ENCODE assay signal across 23 mouse cellular contexts in the genomic region with DNA sequence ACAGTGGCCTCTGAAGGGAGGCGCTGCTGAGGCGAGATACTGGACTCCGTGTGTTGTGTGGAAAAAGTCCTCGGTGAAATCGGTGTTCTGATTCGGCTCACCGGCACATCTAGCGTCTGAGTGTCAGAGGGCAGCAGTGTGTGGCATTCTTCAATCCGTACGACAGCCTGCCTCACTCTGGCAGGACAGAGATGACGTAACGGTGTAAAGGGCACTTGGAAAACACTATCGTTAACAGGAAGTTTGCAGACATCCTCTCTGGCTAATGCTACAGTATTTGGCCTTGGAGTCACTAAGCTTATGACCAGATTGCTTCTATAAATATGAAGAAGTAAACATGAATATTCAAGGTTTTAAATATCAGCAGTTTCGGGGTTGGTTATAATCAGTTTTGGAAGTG.
DNase-seq lines count a peak whose midpoint lies in the region; ATAC-seq and TF ChIP-seq lines count a peak whose summit lies in the region.
"Had no signal": no experiment of that assay in that cellular context is flagged by ENCODE, and none has a peak within 500 bp of the region (broad histone marks: within the 10 kb centered on the region; RNA-seq: fewer than 3 reads in every experiment).

No protein-coding gene starts in this region.

- H3K9me3 ChIP-seq in liver, embryonic 12.5 days (replicated peaks), result peaks cover 35% of the 10 kb centered on the region
- H3K9me3 ChIP-seq in megakaryocyte, embryonic 14.5 days, result peaks cover 84% of the 10 kb centered on the region

- no peak overlapping the region for H3K9ac ChIP-seq in heart, adult 2 months (ENCODE audit: low read depth, low read length)
- no peak overlapping the region for H3K9ac ChIP-seq in liver, adult 2 months (ENCODE audit: low read depth, low read length)
- H3K9ac ChIP-seq in liver, embryonic 12.5 days, result no peak overlapping the region
- H3K9ac ChIP-seq: embryonic facial prominence, embryonic 12.5 days; forebrain, embryonic 13.5 days; forebrain, embryonic 15.5 days had no signal

- no peak for TF ChIP-seq CTCF in heart, adult 2 months (IDR thresholded peaks at IDR 0.05)
- no peak for TF ChIP-seq CTCF in liver, adult 2 months (IDR thresholded peaks at IDR 0.05; ENCODE audit: low read depth, low read length)

- 80% methylated on average over 14 of the region's 14 CpGs for WGBS in heart, adult 2 months
- 31% methylated on average over 14 of the region's 14 CpGs for WGBS in liver, adult 2 months
- WGBS in liver, embryonic 12.5 days (ENCODE audit: insufficient replicate concordance), result 82% methylated on average over 14 of the region's 14 CpGs

- H3K36me3 ChIP-seq in heart, adult 2 months (ENCODE audit: control insufficient read depth, insufficient read depth, low read length), result no peaks in the 10 kb centered on the region
- no peaks in the 10 kb centered on the region for H3K36me3 ChIP-seq in liver, adult 2 months (ENCODE audit: control insufficient read depth, insufficient read depth, low read length)
- no peaks in the 10 kb centered on the region for H3K36me3 ChIP-seq in liver, embryonic 12.5 days
- H3K36me3 ChIP-seq in megakaryocyte, embryonic 14.5 days (replicated peaks; ENCODE audit: low read length), result no peaks in the 10 kb centered on the region
- H3K36me3 ChIP-seq: embryonic facial prominence, embryonic 10.5 days; embryonic facial prominence, embryonic 12.5 days; forebrain, embryonic 15.5 days; G1E had no signal

- peak; percentile 40 for DNase-seq in heart, adult 11 months
- DNase-seq in heart, adult 2 months, result no peak
- DNase-seq in liver, adult 2 months (ENCODE audit: extremely low read depth, low read depth, low spot score), result peak; percentile 91
- DNase-seq: adrenal gland, adult 8-10 months; adrenal gland, postnatal 14 days; B cell, adult 2 months; cerebellum, adult 11-12 months; cerebellum, adult 2 months; cerebellum, adult 9-10 months; cerebellum, postnatal 10 days; cerebellum, postnatal 25 days had no signal

- no peak for TF ChIP-seq POLR2A in heart, adult 2 months (IDR thresholded peaks at IDR 0.05; ENCODE audit: insufficient read depth, low read depth, low read length)
- no peak for TF ChIP-seq POLR2A in liver, adult 2 months (IDR thresholded peaks at IDR 0.05; ENCODE audit: extremely low read depth, insufficient read depth, low read length)

- H3K27me3 ChIP-seq in heart, adult 2 months (ENCODE audit: control insufficient read depth, insufficient read depth, low read length), result no peaks in the 10 kb centered on the region
- no peaks in the 10 kb centered on the region for H3K27me3 ChIP-seq in liver, adult 2 months (ENCODE audit: control insufficient read depth, insufficient read depth, low read length)
- no peaks in the 10 kb centered on the region for H3K27me3 ChIP-seq in liver, embryonic 12.5 days (replicated peaks)
- no peaks in the 10 kb centered on the region for H3K27me3 ChIP-seq in megakaryocyte, embryonic 14.5 days (replicated peaks)
- H3K27me3 ChIP-seq: CH12.LX; embryonic facial prominence, embryonic 12.5 days; forebrain, embryonic 13.5 days; forebrain, embryonic 15.5 days; Patski had no signal

- H3K4me1 ChIP-seq in heart, adult 2 months (ENCODE audit: control insufficient read depth, insufficient read depth, low read length), result no peaks in the 10 kb centered on the region
- H3K4me1 ChIP-seq in liver, adult 2 months (ENCODE audit: control insufficient read depth, insufficient read depth, low read length), result no peaks in the 10 kb centered on the region
- no peaks in the 10 kb centered on the region for H3K4me1 ChIP-seq in liver, embryonic 12.5 days
- H3K4me1 ChIP-seq in megakaryocyte, embryonic 14.5 days, result no peaks in the 10 kb centered on the region
- H3K4me1 ChIP-seq: forebrain, embryonic 15.5 days had no signal

- intact Hi-C loops in heart, adult 2 months (cut with DNase I), result no loop called here

- no peak overlapping the region for H3K27ac ChIP-seq in heart, adult 2 months
- no peak overlapping the region for H3K27ac ChIP-seq in liver, adult 2 months (replicated peaks; ENCODE audit: insufficient read depth, low read depth, low read length)
- no peak overlapping the region for H3K27ac ChIP-seq in liver, embryonic 12.5 days
- H3K27ac ChIP-seq: embryonic facial prominence, embryonic 10.5 days; embryonic facial prominence, embryonic 12.5 days; forebrain, embryonic 13.5 days; forebrain, embryonic 15.5 days had no signal

- no peaks in the 10 kb centered on the region for H3K79me2 ChIP-seq in heart, adult 2 months (replicated peaks; ENCODE audit: control insufficient read depth, insufficient read depth, low read length)
- H3K79me2 ChIP-seq in liver, adult 2 months (ENCODE audit: control insufficient read depth, insufficient read depth, low read length), result no peaks in the 10 kb centered on the region

- H3K4me2 ChIP-seq in liver, embryonic 12.5 days, result no peak overlapping the region
- H3K4me2 ChIP-seq: embryonic facial prominence, embryonic 12.5 days; forebrain, embryonic 13.5 days; forebrain, embryonic 15.5 days had no signal

- ATAC-seq in liver, embryonic 12.5 days, result no peak
- ATAC-seq in megakaryocyte, adult 5-6 weeks (ENCODE audit: poor library complexity, severe bottlenecking), result no peak
- ATAC-seq: activated CD4-positive, CD25-positive, alpha-beta regulatory T cell, adult 4 months; CD4-positive, CD25-positive, alpha-beta regulatory T cell, adult 4 months; forebrain, embryonic 13.5 days; forebrain, embryonic 15.5 days; Patski had no signal

- no peak overlapping the region for H3K4me3 ChIP-seq in heart, adult 2 months
- no peak overlapping the region for H3K4me3 ChIP-seq in liver, adult 2 months (ENCODE audit: insufficient read depth, low read depth, low read length)
- H3K4me3 ChIP-seq in liver, embryonic 12.5 days, result no peak overlapping the region
- peak overlapping the region; percentile 3 for H3K4me3 ChIP-seq in megakaryocyte, embryonic 14.5 days (replicated peaks)
- H3K4me3 ChIP-seq: embryonic facial prominence, embryonic 10.5 days; embryonic facial prominence, embryonic 12.5 days; forebrain, embryonic 13.5 days; forebrain, embryonic 15.5 days had no signal

- no peak for TF ChIP-seq EP300 in heart, adult 2 months (IDR thresholded peaks at IDR 0.05; ENCODE audit: insufficient read depth, low read depth, low read length)

Comparison
In these comparisons a context has a peak if more than half of its experiments do, and no peak if none do; other contexts are left out.
1. DNase-seq: peak in heart, adult 11 months (single experiment) and liver, adult 2 months (single experiment); none in heart, adult 2 months (0 of 2).